Mouse (Mus musculus): ENCODE data around the gene Olfr1151.

The Olfr1151 gene

DNA sequence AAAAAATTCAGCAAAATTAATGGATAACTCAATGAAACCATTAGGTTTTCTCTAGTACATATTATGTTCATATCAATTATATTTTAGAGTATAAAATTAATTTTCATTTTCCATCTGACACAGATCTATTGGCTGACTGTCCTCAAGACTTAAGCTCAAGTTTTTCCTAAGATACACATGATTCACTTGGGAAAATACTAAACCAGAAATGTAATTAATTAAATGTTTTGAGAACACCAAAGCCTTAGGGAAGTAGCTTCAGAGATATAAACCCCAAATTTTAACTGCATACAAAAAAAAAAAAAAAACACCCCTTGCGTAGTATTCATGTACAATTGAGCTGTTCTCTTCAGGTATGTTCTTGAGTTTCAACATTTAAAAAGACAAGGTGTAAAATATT is at the start of gene Olfr1151:
Olfr1151 (plus strand) TSS at position 301 of the 400 bp plus-strand sequence.
- in situ Hi-C loops (cut with MboI; ENCODE audit: unreplicated experiment in 2 of 2): no loop called here

DNA sequence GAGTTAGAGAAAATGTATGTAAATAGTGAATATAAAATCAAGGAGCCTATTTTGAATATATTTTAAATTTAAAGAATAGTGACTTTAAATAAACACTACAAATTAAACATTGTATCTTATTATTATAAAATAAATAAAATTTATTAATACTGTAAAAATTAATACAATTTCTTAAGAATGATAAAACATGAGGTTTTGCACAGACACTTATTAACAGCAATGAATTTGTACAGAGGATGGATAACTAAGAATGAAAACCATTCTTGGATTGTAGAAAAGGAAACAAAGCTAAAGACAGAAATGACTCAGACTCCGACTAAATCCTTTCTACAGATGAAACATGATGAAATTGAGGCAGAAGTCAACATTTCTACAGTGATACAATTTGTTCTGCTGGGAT is 46.1 kb upstream of the Olfr1151 start, which contains the start of gene Olfr1145:
Olfr1145 (plus strand) TSS at position 301 of the 400 bp plus-strand sequence.
- in situ Hi-C loops (cut with MboI; ENCODE audit: unreplicated experiment in 2 of 2): no loop called here

DNA sequence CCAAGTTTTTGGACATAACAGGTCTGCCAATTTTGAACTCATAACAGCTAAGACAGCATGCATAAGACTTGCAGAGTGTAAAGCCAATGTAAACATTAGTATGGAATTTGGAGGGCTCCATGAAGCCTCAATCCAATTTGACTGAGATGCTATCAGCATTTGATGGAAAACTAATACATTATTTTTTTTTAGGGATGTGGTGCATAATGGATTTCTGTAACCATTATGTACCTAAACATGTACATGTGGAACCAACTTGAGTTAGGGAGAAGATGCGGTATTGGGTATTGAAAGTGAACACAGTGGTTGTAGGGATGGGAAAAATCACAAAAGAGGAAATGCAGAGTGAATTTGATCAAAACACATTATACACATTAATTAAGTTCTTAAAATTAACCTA is 25.4 kb upstream of the Olfr1151 start, which contains the start of gene Olfr1148:
Olfr1148 (plus strand) TSS at position 301 of the 400 bp plus-strand sequence.
- in situ Hi-C loops (cut with MboI; ENCODE audit: unreplicated experiment in 2 of 2): no loop called here

DNA sequence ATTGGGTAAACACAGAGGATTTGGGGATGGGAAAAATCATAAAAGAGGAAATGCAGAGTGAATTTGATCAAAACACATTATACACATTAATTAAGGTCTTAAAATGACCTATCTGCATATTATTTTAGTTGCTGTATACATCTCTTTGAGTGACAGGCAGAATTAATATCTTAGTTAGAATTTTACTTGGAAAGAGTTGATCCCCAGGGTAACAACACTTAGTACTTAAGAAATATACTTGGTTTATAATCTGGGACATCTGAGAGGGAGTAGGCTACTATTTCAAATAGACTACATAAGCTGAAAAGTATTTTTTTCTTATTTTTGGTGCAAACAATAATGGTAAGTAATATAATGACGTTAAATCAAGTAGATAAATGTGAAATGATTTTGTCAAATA is 12.0 kb upstream of the Olfr1151 start, which contains the start of gene Olfr1150-ps1:
Olfr1150-ps1 (plus strand) TSS at position 301 of the 400 bp plus-strand sequence.
- in situ Hi-C loops (cut with MboI; ENCODE audit: unreplicated experiment in 2 of 2): no loop called here

DNA sequence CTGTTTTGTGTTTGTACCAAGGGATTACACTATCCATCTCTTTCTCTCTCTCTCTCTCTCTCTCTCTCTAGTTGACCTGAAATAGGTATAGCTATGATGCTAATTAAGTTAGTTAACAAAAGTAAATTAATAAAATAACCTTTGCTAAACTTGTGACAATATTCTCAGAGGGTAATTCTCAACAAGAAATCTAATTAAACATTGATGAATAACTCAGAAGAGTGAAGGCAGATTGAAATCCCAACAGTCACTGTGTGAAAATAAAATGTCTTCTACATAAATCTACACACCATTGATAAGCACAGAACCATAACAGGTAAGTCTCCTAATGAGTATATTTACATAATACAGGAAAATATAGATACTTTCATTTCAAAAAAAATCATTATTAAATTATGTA is 10.5 kb downstream of the Olfr1151 start, which contains the start of gene Olfr1152:
Olfr1152 (plus strand) TSS at position 301 of the 400 bp plus-strand sequence.
- in situ Hi-C loops (cut with MboI; ENCODE audit: unreplicated experiment in 2 of 2): no loop called here

DNA sequence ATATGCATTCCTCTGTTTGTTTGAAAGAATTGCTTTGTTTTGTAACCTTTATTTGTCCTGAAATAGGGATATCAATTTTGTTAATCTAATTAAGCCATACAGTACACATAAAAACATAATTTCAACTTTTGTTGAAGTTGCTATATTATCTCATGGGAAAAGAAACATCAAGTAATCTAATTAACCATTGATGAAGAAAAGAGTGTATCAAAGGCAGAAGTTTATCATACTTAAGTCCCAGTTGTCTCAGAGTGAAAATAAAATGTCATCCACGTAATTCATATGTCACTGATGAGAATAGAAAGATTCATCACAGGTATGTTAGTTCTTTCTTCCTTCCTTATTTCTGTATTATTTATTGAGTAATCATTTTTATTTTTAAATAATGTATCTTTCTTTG is 39.0 kb downstream of the Olfr1151 start, which contains the start of gene Olfr1153:
Olfr1153 (plus strand) TSS at position 301 of the 400 bp plus-strand sequence.
- in situ Hi-C loops (cut with MboI; ENCODE audit: unreplicated experiment in 2 of 2): no loop called here

DNA sequence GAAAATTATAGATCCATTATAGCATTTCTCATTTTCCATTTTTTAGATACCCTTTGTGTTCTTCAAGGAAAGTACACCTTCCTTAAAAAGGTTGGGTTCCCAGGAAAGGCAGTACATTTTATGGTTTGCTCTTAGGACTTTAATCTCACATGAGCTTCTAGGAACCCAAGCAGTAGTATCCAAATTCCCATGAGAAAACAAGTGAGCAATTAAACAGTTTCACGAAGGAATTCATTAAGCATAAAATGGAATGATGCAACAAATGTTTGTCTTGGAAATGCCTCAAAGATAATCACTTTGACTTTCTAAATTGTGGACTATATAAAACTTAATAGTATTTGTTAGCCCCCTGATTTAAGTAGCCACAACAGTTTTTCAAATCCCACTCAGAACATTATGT is 49.4 kb downstream of the Olfr1151 start, which contains the start of gene Olfr1154:
Olfr1154 (minus strand) TSS at position 101 of the 400 bp plus-strand sequence.
- in situ Hi-C loops (cut with MboI; ENCODE audit: unreplicated experiment in 2 of 2): no loop called here

Measured in v-Abl transformed pro-B cells (cell line).